Mouse (Mus musculus) E14TG2a.4 (cell line): ENCODE measurements at regions not wholly inside any gene's neighbourhood (a gene's known extent, or its start where the extent isn't known, plus 50 kb on each side); places are given as distances from the start of the nearest gene placed in this dataset.

ENCODE experiments used
- H3K27me3 ChIP-seq: 2 replicates; pipeline ENCODE4 v1.6.1; 2014; ENCODE audit warnings: low read length, control low read depth; ENCODE audit not compliant: insufficient read depth
- H3K36me3 ChIP-seq: 2 replicates; pipeline ENCODE4 v1.6.1; 2014; ENCODE audit warnings: low read length, control low read depth; ENCODE audit not compliant: insufficient read depth
- H3K4me1 ChIP-seq: replicated peaks from 2 replicates; pipeline ENCODE4 v1.6.1; 2014; ENCODE audit warnings: low read depth, low read length, control low read depth
- H3K4me3 ChIP-seq: replicated peaks from 2 replicates; pipeline ENCODE4 v1.5.1; 2014; ENCODE audit warnings: mild to moderate bottlenecking, low read length
- H3K9me3 ChIP-seq: 2 replicates; pipeline ENCODE4 v1.6.1; 2014; ENCODE audit warnings: low read length, control low read depth
- CTCF ChIP-seq: conservative IDR thresholded peaks from 2 replicates; pipeline ENCODE4 v1.5.1; 2014; ENCODE audit warnings: low read length
- NANOG ChIP-seq: IDR thresholded peaks from 2 replicates; pipeline ENCODE4 v1.6.1; 2014; ENCODE audit warnings: borderline replicate concordance, low read length, mixed read lengths
- POU5F1 ChIP-seq: IDR thresholded peaks from 2 replicates; pipeline ENCODE4 v1.6.1; 2014; ENCODE audit warnings: low read length, borderline replicate concordance

DNA sequence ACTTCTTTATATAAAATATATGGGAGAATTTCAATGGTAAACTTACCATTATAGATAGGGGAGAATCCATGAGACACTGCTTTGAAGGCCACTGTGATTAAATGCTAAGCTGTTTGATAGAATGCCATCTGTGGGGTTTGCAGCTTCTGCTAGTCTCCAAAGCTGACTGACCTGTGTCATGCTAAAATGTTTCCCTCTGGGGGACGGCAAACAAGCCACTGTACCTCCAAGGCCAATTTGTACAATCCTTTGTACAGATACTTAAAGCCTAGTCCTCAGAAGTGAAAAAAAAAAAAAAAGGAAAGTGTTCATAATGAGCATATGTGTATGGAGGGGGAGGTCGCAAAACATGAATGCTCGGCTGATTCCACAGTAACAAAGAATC, 510.6 kb downstream of the Arl4a start:
- H3K36me3 ChIP-seq = no peaks in the 10 kb centered on the region
- 0 out of 2 replicates have a peak, but pooled peaks cover 1% of the 10 kb centered on the region for H3K27me3 ChIP-seq
- TF ChIP-seq NANOG (no peak), POU5F1 (no peak), CTCF (no peak)
- H3K4me3 ChIP-seq = no peak overlapping the region
- no peaks in the 10 kb centered on the region for H3K4me1 ChIP-seq
- peaks cover 3% of the 10 kb centered on the region; the same call in 1 of the 2 replicates for H3K9me3 ChIP-seq

DNA sequence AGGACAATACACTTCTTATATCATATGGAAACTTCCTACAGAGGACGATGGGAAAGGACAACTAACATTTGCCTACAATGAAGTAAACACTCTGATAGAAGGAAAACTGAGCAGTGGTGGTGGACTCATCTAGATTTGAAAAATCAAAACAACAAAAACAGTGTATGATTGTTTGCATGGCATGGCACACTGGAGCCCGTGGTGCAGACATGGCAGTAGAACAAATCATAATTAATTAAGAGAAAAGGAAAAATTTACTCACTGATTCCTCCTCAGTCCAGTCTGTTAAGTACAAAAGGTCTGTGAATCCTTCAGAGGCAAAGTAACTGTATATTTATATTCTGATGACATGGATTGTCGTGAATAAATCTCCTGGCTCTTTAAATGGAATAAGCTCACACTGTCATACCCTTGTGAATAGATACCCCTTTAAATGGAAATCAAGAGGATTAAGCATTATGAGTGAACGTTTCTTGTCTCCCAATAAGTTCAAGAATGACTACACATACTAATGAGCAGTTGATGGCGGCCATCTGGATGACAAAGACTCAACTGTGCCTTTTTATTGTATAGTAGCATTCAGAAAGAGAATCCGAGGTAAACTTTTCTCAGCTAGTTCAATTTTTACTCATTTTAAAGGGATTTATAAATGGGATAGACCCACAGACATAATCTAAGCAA, 511.1 kb downstream of the Arl4a start:
- TF ChIP-seq POU5F1 (no peak), NANOG (no peak), CTCF (no peak)
- H3K4me1 ChIP-seq = no peaks in the 10 kb centered on the region
- H3K9me3 ChIP-seq = peaks cover 3% of the 10 kb centered on the region; the same call in 1 of the 2 replicates
- H3K4me3 ChIP-seq = no peak overlapping the region
- H3K36me3 ChIP-seq = no peaks in the 10 kb centered on the region
- no peaks in the 10 kb centered on the region for H3K27me3 ChIP-seq

DNA sequence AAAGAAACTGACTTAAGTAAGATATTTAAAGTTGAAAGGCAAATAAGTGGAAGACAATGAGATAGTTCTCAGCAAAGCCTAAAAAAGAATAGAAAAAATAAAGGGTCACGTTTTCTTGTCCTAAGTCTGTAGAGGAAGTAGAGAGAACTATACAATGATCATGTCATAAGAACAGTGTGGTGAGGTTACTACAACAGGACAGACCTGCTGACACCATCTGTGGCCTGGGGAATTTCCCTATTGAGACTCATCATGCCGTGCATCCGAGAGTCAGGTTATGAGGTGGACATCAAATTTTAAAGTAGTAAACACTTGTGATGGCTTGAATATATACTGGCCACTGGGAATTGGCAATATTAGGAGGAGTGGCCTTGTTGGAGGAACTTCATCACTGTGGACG, 522.1 kb downstream of the Arl4a start:
- Histone ChIP-seq H3K27me3 (peaks cover under 1% of the 10 kb centered on the region; the same call in 1 of the 2 replicates), H3K9me3 (no peaks in the 10 kb centered on the region), H3K36me3 (no peaks in the 10 kb centered on the region), H3K4me1 (peaks cover 2% of the 10 kb centered on the region; the same call in 1 of the 2 replicates), H3K4me3 (no peak overlapping the region)
- TF ChIP-seq NANOG = no peak
- TF ChIP-seq CTCF = no peak
- TF ChIP-seq POU5F1 = no peak

DNA sequence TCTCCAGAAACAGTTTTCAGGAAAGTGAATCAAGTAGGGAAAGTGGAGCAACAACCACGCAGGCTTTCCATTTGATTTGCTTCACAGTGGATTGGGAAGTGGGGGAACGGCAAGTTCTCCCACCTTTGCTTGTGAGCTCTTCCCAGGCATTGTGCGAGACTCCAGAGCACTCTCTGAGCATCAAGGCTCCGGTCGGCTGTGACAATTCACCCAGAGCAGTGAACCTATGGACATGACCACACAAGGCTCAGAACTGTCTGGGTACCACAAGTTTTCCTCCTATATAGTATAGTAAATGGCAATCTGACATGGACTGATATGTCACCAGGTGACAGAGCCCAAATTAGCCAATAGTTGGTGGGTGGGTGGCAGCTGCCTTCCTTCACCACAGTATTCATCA, 527.0 kb downstream of the Arl4a start:
- H3K36me3 ChIP-seq = no peaks in the 10 kb centered on the region
- no peaks in the 10 kb centered on the region for H3K9me3 ChIP-seq
- H3K27me3 ChIP-seq = peaks cover 2% of the 10 kb centered on the region; the same call in 1 of the 2 replicates
- TF ChIP-seq CTCF (no peak), POU5F1 (no peak), NANOG (no peak)
- H3K4me1 ChIP-seq = peaks cover 9% of the 10 kb centered on the region
- H3K4me3 ChIP-seq = no peak overlapping the region

DNA sequence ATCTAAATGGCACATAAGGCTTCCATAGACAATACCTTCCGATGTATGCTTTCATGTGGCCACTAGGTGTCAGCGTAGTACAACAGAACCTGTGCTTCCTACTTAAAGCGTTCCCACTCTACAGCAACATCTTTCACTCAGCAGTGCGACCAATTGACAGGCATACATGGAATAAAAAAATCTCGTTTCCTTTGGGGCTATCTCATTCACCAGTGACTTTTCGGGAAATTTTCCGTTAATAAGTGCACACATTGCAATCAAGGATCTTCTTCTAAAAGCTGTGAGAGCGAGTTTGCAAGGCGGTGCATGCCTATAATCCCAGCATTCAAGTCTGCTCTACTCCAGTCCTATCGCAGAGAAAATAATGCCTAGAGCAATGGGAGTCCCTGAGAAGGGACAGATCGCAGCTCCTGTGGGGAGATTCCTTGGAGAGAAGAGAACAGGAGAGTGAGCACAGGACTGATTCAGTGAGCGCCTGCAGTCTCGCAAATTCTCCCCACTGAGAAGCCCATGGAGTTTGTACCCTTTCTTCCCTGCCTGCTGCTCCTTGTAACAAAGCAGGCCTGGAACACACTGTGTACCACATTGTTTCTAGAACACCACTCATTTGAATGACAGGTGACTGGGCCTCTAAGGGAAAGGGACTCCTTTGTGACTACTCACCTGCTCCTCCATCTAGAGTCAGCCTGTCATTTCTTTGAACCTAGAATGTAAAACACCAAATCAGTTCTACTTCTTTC, 527.6 kb downstream of the Arl4a start:
- no peak for TF ChIP-seq POU5F1
- 0 out of 2 replicates have a peak, but pooled peaks have one; percentile 12 for TF ChIP-seq NANOG
- peak; percentile 57 for TF ChIP-seq CTCF
- H3K9me3 ChIP-seq = no peaks in the 10 kb centered on the region
- no peaks in the 10 kb centered on the region for H3K36me3 ChIP-seq
- peaks cover 2% of the 10 kb centered on the region; the same call in 1 of the 2 replicates for H3K27me3 ChIP-seq
- H3K4me1 ChIP-seq = peaks cover 9% of the 10 kb centered on the region
- H3K4me3 ChIP-seq = 0 out of 2 replicates have a peak overlapping the region, but pooled peaks have one; percentile 21

DNA sequence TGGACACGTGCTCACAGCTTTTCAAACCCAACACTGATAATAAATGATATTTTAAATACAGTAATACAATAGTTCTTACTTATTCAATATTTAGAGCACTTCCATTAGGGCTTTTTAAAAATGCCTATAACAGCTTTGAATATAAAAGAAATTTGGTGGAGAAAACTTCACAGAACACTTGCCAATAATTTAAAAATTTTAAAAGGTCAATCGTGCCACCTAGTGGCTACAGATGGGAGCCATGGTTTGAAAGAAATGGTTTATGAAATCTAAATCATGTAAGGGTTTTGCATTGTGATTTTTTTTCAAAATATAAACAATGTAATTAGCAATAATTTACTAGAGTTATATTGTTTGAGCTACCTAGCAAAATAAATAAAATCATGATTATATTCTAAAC, 541.6 kb downstream of the Arl4a start:
- peaks cover 21% of the 10 kb centered on the region for H3K9me3 ChIP-seq
- no peaks in the 10 kb centered on the region for H3K36me3 ChIP-seq
- H3K4me1 ChIP-seq = no peaks in the 10 kb centered on the region
- TF ChIP-seq NANOG (no peak), CTCF (peak; percentile 48)
- no peaks in the 10 kb centered on the region for H3K27me3 ChIP-seq
- no peak overlapping the region for H3K4me3 ChIP-seq

DNA sequence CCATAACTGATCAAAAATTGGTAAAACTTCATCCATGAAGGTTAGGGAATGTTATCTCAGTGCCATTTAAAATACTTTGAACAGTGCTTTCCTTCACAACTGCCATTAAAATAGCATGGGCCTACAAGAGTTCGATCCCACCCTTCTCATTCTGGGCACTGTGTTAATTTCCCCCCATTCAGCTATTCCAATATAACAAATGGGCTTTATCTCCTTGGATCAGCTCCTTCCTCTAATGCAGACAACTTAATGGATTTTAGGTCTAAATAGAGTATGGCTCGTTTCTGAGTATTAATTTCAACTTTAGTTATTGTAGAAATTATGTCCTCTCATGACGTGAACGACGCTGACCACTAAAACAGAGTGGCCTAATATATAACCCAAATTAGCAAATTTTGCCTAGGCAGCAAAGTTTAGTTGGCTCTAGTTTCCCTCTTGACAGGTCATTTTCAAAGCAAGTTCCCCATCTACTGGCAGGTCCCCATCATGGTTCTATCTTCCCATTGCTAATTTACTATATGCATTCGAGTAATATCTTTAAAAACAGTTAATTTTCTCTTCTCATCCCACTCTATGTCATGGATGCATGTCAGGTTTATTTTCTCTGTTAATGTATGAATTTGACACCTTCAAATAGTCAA, 544.1 kb downstream of the Arl4a start:
- TF ChIP-seq NANOG (no peak), POU5F1 (no peak), CTCF (no peak)
- Histone ChIP-seq H3K36me3 (no peaks in the 10 kb centered on the region), H3K4me3 (no peak overlapping the region), H3K9me3 (peaks cover 16% of the 10 kb centered on the region), H3K4me1 (no peaks in the 10 kb centered on the region), H3K27me3 (no peaks in the 10 kb centered on the region)

- TF ChIP-seq NANOG (no peak), CTCF (no peak), POU5F1 (no peak)
- Histone ChIP-seq H3K4me3 (no peak overlapping the region), H3K4me1 (no peaks in the 10 kb centered on the region), H3K27me3 (no peaks in the 10 kb centered on the region), H3K9me3 (peaks cover 13% of the 10 kb centered on the region), H3K36me3 (no peaks in the 10 kb centered on the region)
These were observed 544.7 kb downstream of the Arl4a start for GRCm38 (mm10) chr12:39493114-39493513.
